Mouse (Mus musculus) brown adipose tissue, adult 24 weeks (tissue): ENCODE measurements around the gene Rangrf. TPM values are rescaled to one million over a fixed set of nuclear protein-coding genes. Genes with fewer than 3 reads are reported as not detected.
"Not testable (repeated sequence)": the region's sequence is repeated elsewhere in the genome, so short reads cannot be mapped to it uniquely, and the experiment has no call there.

ENCODE experiments used
- H3K27ac ChIP-seq: fragments of 200-500 bp; replicated peaks from 2 replicates; pipeline ENCODE4 v1.5.1; 2012; ENCODE audit warnings: low read depth, mild to moderate bottlenecking, low read length
- H3K4me1 ChIP-seq: fragments of 200-500 bp; 2 replicates; pipeline ENCODE4 v1.6.1; 2012; ENCODE audit warnings: low read length, mixed read lengths; ENCODE audit not compliant: control insufficient read depth, insufficient read depth, insufficient read length
- H3K4me3 ChIP-seq: fragments of 200-500 bp; 2 replicates; pipeline ENCODE4 v1.5.1; 2012; ENCODE audit warnings: low read depth, mild to moderate bottlenecking, low read length, moderate library complexity; ENCODE audit not compliant: insufficient read depth
- polyA plus RNA-seq: library from polyadenylated mRNA; stranded (reverse); fragments of >200 nt; gene quantifications from 2 replicates; pipeline ENCODE4 v1.2.4, GENCODE M21; 2012; ENCODE audit not compliant: missing spikeins, insufficient read depth, insufficient read length

Rangrf gene
- polyA plus RNA-seq, result 9.0 and 12.7 TPM in 2 replicates

- Histone ChIP-seq H3K4me3 (peak within 1 kb of the TSS; percentile 60), H3K27ac (peak within 1 kb of the TSS; percentile 45; the same call in 1 of the 2 replicates), H3K4me1 (peaks cover 7% of the 10 kb centered on the region)
Measured at GRCm38 (mm10) chr11:68975085-68975484, at the start of gene Rangrf. Gene Rangrf (minus strand): TSS chr11:68975185.

- H3K4me3 ChIP-seq, result no peak overlapping the region
- H3K27ac ChIP-seq, result no peak overlapping the region
- 0 out of 2 replicates have a peak, but pooled peaks cover 3% of the 10 kb centered on the region for H3K4me1 ChIP-seq
Measured at GRCm38 (mm10) chr11:69020691-69021090, 45.7 kb upstream of the Rangrf start.

DNA sequence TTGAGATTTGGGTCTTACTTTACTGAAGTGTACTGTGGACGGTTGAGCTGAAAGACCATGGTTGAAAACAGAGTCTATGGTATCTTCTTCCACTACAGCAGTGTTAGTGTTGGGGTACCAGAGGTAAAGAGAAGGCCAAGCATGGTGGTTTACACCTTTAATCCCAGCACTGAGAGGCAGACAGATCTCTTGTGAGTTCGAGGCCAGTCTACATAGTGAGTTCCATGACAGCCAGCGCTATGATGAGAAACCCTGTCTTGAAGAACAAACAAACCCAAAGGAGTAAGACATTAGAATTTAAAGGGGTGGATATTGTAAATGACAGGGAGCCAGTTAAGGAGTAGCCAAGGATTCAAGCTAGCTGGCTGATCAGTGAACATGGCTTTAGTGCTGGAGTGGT lies 41.8 kb upstream of the Rangrf start:
- H3K27ac ChIP-seq, result no peak overlapping the region
- H3K4me3 ChIP-seq, result peak overlapping the region; percentile 79
- 0 out of 2 replicates have a peak, but pooled peaks cover 3% of the 10 kb centered on the region for H3K4me1 ChIP-seq

- Histone ChIP-seq H3K4me3 (peak within 1 kb of the TSS; percentile 79), H3K4me1 (0 out of 2 replicates have a peak, but pooled peaks cover 3% of the 10 kb centered on the region)
Measured at GRCm38 (mm10) chr11:69015644-69016441, 40.9 kb upstream of the Rangrf start, which contains the start of gene Ctc1. Gene Ctc1 (plus strand): TSS chr11:69015911.

GRCm38 (mm10) chr11:69012071-69012601 lies 37.2 kb upstream of the Rangrf start:
- Histone ChIP-seq H3K4me1 (0 out of 2 replicates have a peak, but pooled peaks cover 3% of the 10 kb centered on the region), H3K4me3 (peak overlapping the region; percentile 81), H3K27ac (peak overlapping the region; percentile 94)

More at GRCm38 (mm10) chr11:69015644-69016441, 40.9 kb upstream of the Rangrf start, which contains the start of gene Ctc1:
- H3K27ac ChIP-seq, result peak within 1 kb of the TSS; percentile 83

DNA sequence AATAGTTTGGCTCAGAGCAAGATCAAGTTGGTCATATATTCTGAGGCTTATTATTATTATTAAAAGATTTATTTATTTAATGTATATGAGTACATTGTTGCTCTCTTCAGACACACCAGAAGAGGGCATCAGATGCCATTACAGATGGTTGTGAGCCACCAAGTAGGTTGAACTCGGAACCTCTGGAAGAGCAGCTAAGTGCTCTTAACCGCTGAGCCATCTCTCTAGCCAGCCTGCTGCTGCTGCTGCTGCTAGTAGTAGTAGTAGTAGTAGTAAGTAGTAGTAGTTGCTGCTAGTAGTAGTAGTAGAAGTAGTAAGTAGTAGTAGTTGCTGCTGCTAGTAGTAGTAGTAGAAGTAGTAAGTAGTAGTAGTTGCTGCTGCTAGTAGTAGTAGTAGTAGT lies 36.5 kb upstream of the Rangrf start:
- H3K4me1 ChIP-seq, H3K27ac ChIP-seq, H3K4me3 ChIP-seq: not testable (repeated sequence)

DNA sequence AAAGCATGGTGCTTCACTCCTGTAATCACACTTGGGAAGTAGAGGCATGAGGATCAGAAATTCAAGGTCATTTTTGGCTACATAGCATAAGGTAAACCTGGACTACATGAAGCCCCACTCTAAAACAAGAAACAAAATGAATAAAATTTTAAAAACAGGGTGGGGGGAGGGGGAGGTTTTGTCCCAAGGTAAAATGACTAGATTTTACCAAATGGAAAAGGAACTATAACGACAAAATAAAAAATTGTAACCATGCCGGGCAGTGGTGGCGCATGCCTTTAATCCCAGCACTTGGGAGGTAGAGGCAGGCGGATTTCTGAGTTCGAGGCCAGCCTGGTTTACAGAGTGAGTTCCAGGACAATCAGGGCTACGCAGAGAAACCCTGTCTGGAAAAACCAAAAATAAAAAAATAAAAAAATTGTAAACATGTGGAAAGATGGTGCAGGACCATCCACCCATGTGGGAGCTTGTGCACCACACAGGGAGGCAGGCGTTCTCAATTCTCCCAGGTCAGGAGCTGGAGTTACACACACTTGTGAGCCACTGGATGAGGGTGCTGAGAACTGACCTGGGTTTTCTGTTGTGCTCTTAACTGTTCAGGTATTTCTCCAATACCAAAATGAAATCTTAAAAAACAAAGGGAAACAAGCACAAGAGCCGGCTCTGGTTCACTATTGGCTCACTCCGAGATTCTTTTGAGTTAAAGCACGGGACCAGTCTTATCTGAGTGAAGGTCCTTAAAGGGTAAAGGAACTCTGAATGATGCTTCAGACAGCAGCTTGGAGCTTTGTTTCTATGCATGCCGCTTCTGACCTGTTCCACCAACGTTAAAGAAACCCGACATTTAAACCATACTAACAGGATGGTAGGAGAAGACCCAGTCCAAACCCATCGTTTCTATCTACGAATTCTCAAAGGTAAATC lies 35.7 kb upstream of the Rangrf start:
- no peaks in the 10 kb centered on the region for H3K4me1 ChIP-seq
- no peak overlapping the region for H3K27ac ChIP-seq
- no peak overlapping the region for H3K4me3 ChIP-seq

DNA sequence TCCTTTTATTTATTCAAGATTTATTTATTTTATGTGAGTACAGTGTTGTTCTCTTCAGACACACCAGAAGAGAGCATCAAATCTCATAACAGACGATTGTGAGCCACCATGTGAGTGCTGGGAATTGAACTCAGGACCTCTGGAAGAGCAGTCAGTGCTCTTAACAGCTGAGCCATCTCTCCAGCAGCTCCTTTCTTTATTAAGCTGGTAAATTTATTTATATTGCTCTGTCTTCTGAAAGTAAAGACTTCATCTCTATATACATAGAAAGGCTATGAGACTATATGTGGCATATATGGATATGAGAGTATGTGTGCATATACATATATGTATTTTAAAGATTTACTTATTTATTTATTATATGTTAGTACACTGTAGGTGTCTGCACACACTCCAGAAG lies 34.5 kb upstream of the Rangrf start:
- no peaks in the 10 kb centered on the region for H3K4me1 ChIP-seq
- no peak overlapping the region for H3K27ac ChIP-seq
- no peak overlapping the region for H3K4me3 ChIP-seq

DNA sequence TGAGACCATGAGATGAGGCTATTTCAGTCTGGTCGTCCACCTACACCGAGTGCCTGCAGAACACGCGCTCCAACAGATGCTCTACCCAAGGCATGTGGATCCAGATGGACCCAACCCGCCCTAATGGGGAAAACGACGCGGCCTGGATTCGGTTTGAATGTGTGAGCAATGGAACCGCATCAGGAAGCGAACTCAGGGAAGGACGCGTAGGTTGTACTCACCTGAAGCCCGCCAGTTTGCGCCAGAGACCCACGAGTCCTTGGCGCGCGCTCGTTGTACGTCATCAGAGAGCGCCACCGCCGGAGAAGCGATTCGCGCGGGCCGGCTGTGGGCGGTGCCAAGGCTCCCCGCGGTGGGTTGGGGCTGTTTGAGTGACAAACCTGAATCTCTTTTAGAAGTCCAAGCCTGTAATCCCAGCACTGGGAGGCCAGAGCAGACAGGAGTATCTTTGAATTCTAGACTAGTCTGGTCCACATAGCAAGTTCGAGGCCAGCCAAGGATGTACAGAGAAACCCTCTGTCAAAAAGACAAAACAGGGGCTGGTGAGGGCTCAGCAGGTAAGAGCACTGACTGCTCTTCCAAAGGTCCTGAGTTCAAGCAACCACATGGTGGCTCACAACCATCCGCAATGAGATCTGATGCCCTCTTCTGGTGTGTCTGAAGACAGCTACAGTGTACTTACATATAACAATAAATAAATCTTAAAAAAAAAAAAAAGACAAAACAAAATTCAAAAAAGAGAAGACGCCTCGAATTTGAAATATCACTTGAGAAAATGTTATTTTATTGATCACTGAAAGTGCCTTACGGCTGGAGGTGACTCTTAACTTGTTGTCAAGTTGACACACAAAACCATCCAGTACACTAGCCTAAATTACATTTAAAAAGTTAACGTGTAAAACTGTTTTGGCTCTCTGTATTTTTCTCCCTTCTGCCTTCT lies 33.5 kb upstream of the Rangrf start, which contains the start of gene Pfas:
Gene Pfas (minus strand): TSS at position 279 of the 940 bp plus-strand sequence.
- H3K4me1 ChIP-seq, result no peaks in the 10 kb centered on the region
- no peak within 1 kb of the TSS for H3K27ac ChIP-seq
- H3K4me3 ChIP-seq, result peak within 1 kb of the TSS; percentile 96

GRCm38 (mm10) chr11:69006575-69006974 lies 31.6 kb upstream of the Rangrf start:
- H3K4me3 ChIP-seq, H3K27ac ChIP-seq, H3K4me1 ChIP-seq: not testable (repeated sequence)

DNA sequence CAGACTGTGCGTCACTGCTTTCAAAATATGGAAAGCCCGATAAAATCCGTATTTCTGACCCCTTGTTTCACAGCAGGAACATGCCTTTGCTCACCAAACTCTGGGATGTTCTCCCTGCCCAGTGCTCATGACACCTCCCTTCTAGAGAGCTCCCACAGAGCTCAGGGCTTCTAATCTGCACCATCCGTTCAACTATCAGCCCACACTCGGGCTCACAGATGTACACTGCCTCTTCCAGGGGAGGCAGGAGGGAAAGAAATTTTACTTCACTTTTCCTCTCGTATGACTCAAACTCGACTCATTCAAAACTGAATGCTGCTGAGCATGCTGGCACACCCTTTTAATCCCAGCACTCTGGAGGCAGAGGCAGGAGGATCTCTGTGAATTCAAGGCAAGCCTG lies 30.2 kb upstream of the Rangrf start:
- no peaks in the 10 kb centered on the region for H3K4me1 ChIP-seq
- H3K27ac ChIP-seq, result no peak overlapping the region
- H3K4me3 ChIP-seq, result no peak overlapping the region

- Histone ChIP-seq H3K27ac (no peak overlapping the region), H3K4me1 (no peaks in the 10 kb centered on the region), H3K4me3 (no peak overlapping the region)
Measured at GRCm38 (mm10) chr11:69003592-69003991, 28.6 kb upstream of the Rangrf start.

- H3K4me1 ChIP-seq, H3K27ac ChIP-seq, H3K4me3 ChIP-seq: not testable (repeated sequence)
Measured at GRCm38 (mm10) chr11:69002782-69003181, 27.8 kb upstream of the Rangrf start.

- no peak overlapping the region for H3K4me3 ChIP-seq
- H3K27ac ChIP-seq, result no peak overlapping the region
- H3K4me1 ChIP-seq, result no peaks in the 10 kb centered on the region; the same call in 1 of the 2 replicates
Measured at GRCm38 (mm10) chr11:68997080-68997479, 22.1 kb upstream of the Rangrf start.
